Mouse (Mus musculus): Measurements from ENCODE around the gene Gipc3. TPM values are rescaled to one million over a fixed set of nuclear protein-coding genes. Genes with fewer than 3 reads are reported as not detected.

Gipc3 gene
- polyA plus RNA-seq, 2 experiments: 0.01 TPM; not detected in 1

- WGBS (ENCODE audit: insufficient replicate concordance): 59% methylated on average over 10 of the region's 10 CpGs
- no peak overlapping the region for H3K27ac ChIP-seq
- no peak overlapping the region for H3K9ac ChIP-seq (replicated peaks)
- H3K36me3 ChIP-seq (replicated peaks; ENCODE audit: control insufficient read depth, insufficient read depth, low read depth): peaks cover 29% of the 10 kb centered on the region
- H3K4me3 ChIP-seq (ENCODE audit: insufficient read depth in 1 of 2, low read depth in 2 of 2, low read length in 2 of 2): no peak overlapping the region
- TF ChIP-seq CTCF (IDR thresholded peaks at IDR 0.05; ENCODE audit: low read depth): no peak
- no peak for TF ChIP-seq EP300 (IDR thresholded peaks at IDR 0.05; ENCODE audit: low read depth)
- DNase-seq (ENCODE audit: low read depth in 3 of 3, low spot score in 3 of 3) (no peak), ATAC-seq (ENCODE audit: insufficient read depth) (no peak)
- H3K4me2 ChIP-seq (ENCODE audit: low read depth): peak overlapping the region; percentile 18; the same call in 1 of the 2 replicates
- H3K27me3 ChIP-seq (ENCODE audit: control insufficient read depth, insufficient read depth, low read length): no peaks in the 10 kb centered on the region; the same call in 1 of the 2 replicates
- H3K4me1 ChIP-seq (replicated peaks; ENCODE audit: control insufficient read depth in 2 of 2, insufficient read depth in 2 of 2, low read length in 1 of 2): peaks cover 0 to 5% of the 10 kb centered on the region in 2 experiments; a peak in 2 of 4 replicates
- H3K9me3 ChIP-seq (ENCODE audit: control insufficient read depth, low read length): no peaks in the 10 kb centered on the region
Measured at GRCm38 (mm10) chr10:81329194-81329975, 13.7 kb downstream of the Gipc3 start.

DNA sequence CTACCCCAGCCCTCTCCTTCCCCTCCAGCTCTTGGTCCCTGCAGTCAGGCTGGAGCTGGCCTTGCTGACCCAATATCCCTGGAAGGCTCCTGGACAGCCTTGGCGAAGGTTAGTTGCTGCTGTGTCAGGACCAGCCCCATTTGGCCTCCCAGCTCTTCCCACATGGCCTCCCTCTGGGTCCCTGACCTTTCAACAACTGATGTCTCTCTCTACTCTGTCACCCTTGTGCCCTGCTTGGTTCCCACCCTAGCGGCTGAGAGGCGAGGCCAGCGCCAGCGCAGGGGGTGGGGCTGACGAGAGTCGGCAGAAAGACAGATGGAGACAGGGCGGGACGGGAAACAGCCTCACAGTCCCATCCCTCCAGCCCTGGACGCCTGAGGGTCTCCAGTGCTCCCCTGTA lies 14.7 kb downstream of the Gipc3 start, which contains the start of gene Tbxa2r:
TSS of gene Tbxa2r (plus strand) at position 346 of the 400 bp plus-strand sequence.
- no peaks in the 10 kb centered on the region; the same call in 1 of the 2 replicates for H3K27me3 ChIP-seq (ENCODE audit: control insufficient read depth, insufficient read depth, low read length)
- H3K4me1 ChIP-seq (replicated peaks; ENCODE audit: control insufficient read depth in 2 of 2, insufficient read depth in 2 of 2, low read length in 1 of 2): peaks cover 0 to 5% of the 10 kb centered on the region in 2 experiments; a peak in 2 of 4 replicates
- DNase-seq (ENCODE audit: low read depth in 3 of 3, low spot score in 3 of 3) (no peak), ATAC-seq (ENCODE audit: insufficient read depth) (peak; percentile 20; the same call in 1 of the 2 replicates)
- H3K4me3 ChIP-seq (ENCODE audit: insufficient read depth in 1 of 2, low read depth in 2 of 2, low read length in 2 of 2): no peak within 1 kb of the TSS
- peak within 1 kb of the TSS; percentile 18; the same call in 1 of the 2 replicates for H3K4me2 ChIP-seq (ENCODE audit: low read depth)
- H3K9me3 ChIP-seq (ENCODE audit: control insufficient read depth, low read length): no peaks in the 10 kb centered on the region
- TF ChIP-seq CTCF (IDR thresholded peaks at IDR 0.05; ENCODE audit: low read depth) (peak; percentile 36), EP300 (IDR thresholded peaks at IDR 0.05; ENCODE audit: low read depth) (no peak)
- 18% methylated on average over 10 of the region's 10 CpGs for WGBS (ENCODE audit: insufficient replicate concordance)
- peaks cover 39% of the 10 kb centered on the region for H3K36me3 ChIP-seq (replicated peaks; ENCODE audit: control insufficient read depth, insufficient read depth, low read depth)
- no peak within 1 kb of the TSS for H3K27ac ChIP-seq
- no peak within 1 kb of the TSS for H3K9ac ChIP-seq (replicated peaks)

- H3K4me1 ChIP-seq (replicated peaks; ENCODE audit: control insufficient read depth in 2 of 2, insufficient read depth in 2 of 2, low read length in 1 of 2): peaks cover 0 to 5% of the 10 kb centered on the region in 2 experiments; a peak in 2 of 4 replicates
- DNase-seq (ENCODE audit: low read depth in 3 of 3, low spot score in 3 of 3): no peak
- H3K27me3 ChIP-seq (ENCODE audit: control insufficient read depth, insufficient read depth, low read length): no peaks in the 10 kb centered on the region; the same call in 1 of the 2 replicates
- no peak overlapping the region for H3K27ac ChIP-seq
- ATAC-seq (ENCODE audit: insufficient read depth): peak; percentile 6; the same call in 1 of the 2 replicates
- peaks cover 43% of the 10 kb centered on the region for H3K36me3 ChIP-seq (replicated peaks; ENCODE audit: control insufficient read depth, insufficient read depth, low read depth)
- H3K9ac ChIP-seq (replicated peaks): no peak overlapping the region
- H3K9me3 ChIP-seq (ENCODE audit: control insufficient read depth, low read length): no peaks in the 10 kb centered on the region
- no peak overlapping the region for H3K4me3 ChIP-seq (ENCODE audit: insufficient read depth in 1 of 2, low read depth in 2 of 2, low read length in 2 of 2)
- H3K4me2 ChIP-seq (ENCODE audit: low read depth): no peak overlapping the region
- no peak for TF ChIP-seq CTCF (IDR thresholded peaks at IDR 0.05; ENCODE audit: low read depth)
- TF ChIP-seq EP300 (IDR thresholded peaks at IDR 0.05; ENCODE audit: low read depth): no peak
- WGBS (ENCODE audit: insufficient replicate concordance): 23% methylated on average over 2 of the region's 2 CpGs
Measured at GRCm38 (mm10) chr10:81327959-81328358, 15.1 kb downstream of the Gipc3 start.

DNA sequence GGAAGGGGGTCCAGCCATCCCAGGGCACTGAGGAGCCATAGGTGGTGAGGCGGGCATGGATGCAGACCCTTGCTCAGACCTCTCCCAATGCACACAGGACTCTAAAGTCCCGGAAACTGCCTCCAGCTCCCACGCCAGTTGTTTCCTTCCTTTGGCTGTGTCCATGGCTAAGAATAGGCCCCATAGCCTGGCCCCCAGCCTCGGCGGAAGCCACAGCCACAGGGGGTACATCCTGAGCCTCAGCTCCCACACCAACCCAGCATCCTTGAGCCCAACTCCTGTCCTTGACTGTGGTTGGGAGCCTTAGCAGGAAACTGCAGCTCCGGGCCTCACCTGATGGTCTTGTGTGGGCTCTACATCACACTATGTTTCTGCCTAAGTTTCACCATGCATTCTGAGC lies 16.2 kb downstream of the Gipc3 start:
- no peaks in the 10 kb centered on the region for H3K9me3 ChIP-seq (ENCODE audit: control insufficient read depth, low read length)

GRCm38 (mm10) chr10:81325781-81326180 lies 17.3 kb downstream of the Gipc3 start:
- ATAC-seq (ENCODE audit: insufficient read depth) (no peak), DNase-seq (ENCODE audit: low read depth in 3 of 3, low spot score in 3 of 3) (no peak)
- peaks cover 0 to 8% of the 10 kb centered on the region in 2 experiments; a peak in 3 of 4 replicates for H3K4me1 ChIP-seq (replicated peaks; ENCODE audit: control insufficient read depth in 2 of 2, insufficient read depth in 2 of 2, low read length in 1 of 2)
- no peaks in the 10 kb centered on the region for H3K9me3 ChIP-seq (ENCODE audit: control insufficient read depth, low read length)
- 88% methylated on average over 18 of the region's 18 CpGs for WGBS (ENCODE audit: insufficient replicate concordance)
- H3K9ac ChIP-seq (replicated peaks): no peak overlapping the region
- no peak overlapping the region for H3K27ac ChIP-seq
- no peaks in the 10 kb centered on the region for H3K27me3 ChIP-seq (ENCODE audit: control insufficient read depth, insufficient read depth, low read length)
- no peak for TF ChIP-seq CTCF (IDR thresholded peaks at IDR 0.05; ENCODE audit: low read depth)
- TF ChIP-seq EP300 (IDR thresholded peaks at IDR 0.05; ENCODE audit: low read depth): no peak
- no peak overlapping the region for H3K4me2 ChIP-seq (ENCODE audit: low read depth)
- H3K36me3 ChIP-seq (replicated peaks; ENCODE audit: control insufficient read depth, insufficient read depth, low read depth): peaks cover 49% of the 10 kb centered on the region
- H3K4me3 ChIP-seq (ENCODE audit: insufficient read depth in 1 of 2, low read depth in 2 of 2, low read length in 2 of 2): no peak overlapping the region

More for the DNA sequence above, 16.2 kb downstream of the Gipc3 start:
- Histone ChIP-seq H3K36me3 (replicated peaks; ENCODE audit: control insufficient read depth, insufficient read depth, low read depth) (peaks cover 49% of the 10 kb centered on the region), H3K27me3 (ENCODE audit: control insufficient read depth, insufficient read depth, low read length) (no peaks in the 10 kb centered on the region), H3K4me1 (replicated peaks; ENCODE audit: control insufficient read depth in 2 of 2, insufficient read depth in 2 of 2, low read length in 1 of 2) (peaks cover 0 to 5% of the 10 kb centered on the region in 2 experiments; a peak in 3 of 4 replicates), H3K9ac (replicated peaks) (no peak overlapping the region), H3K4me3 (ENCODE audit: insufficient read depth in 1 of 2, low read depth in 2 of 2, low read length in 2 of 2) (no peak overlapping the region), H3K27ac (no peak overlapping the region), H3K4me2 (ENCODE audit: low read depth) (no peak overlapping the region)
- WGBS (ENCODE audit: insufficient replicate concordance): 44% methylated on average over 6 of the region's 6 CpGs
- DNase-seq (ENCODE audit: low read depth in 3 of 3, low spot score in 3 of 3): no peak
- ATAC-seq (ENCODE audit: insufficient read depth): no peak
- TF ChIP-seq EP300 (IDR thresholded peaks at IDR 0.05; ENCODE audit: low read depth) (no peak), CTCF (IDR thresholded peaks at IDR 0.05; ENCODE audit: low read depth) (no peak)

Measured in liver, embryonic 14.5 days (tissue).